ENCODE assay signal across 26 mouse cellular contexts in the genomic region with DNA sequence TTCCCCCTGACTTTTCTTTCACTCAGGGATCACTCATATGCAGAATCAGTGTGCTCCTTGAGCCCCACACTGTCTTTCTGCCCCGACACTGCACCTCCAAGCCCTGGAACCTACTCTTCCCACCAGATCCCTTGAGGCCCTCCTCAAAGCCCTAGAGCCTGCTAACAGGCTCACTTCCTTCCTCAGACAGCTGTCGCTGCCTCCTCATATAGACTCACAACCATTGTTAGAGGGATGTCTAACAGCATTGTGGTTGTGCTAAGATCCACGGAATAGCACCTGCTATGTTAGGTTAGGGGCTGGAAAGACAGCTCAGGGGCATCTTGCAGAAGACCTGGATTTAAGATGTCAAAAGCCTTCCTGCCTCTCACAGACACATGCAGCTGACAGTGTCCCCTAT. TPM values are rescaled to one million over a fixed set of nuclear protein-coding genes. Genes with fewer than 3 reads are reported as not detected.
DNase-seq lines count a peak whose midpoint lies in the region; ATAC-seq and TF ChIP-seq lines count a peak whose summit lies in the region.
"Had no signal": no experiment of that assay in that cellular context is flagged by ENCODE, and none has a peak within 500 bp of the region (broad histone marks: within the 10 kb centered on the region; RNA-seq: fewer than 3 reads in every experiment).

No protein-coding gene starts in this region.

- H3K9ac ChIP-seq in heart, embryonic 12.5 days, result no peak overlapping the region
- H3K9ac ChIP-seq in liver, embryonic 13.5 days, result 0 out of 2 replicates have a peak overlapping the region, but pooled peaks have one; percentile 26
- H3K9ac ChIP-seq in liver, postnatal 0 days (replicated peaks), result no peak overlapping the region
- no peak overlapping the region for H3K9ac ChIP-seq in midbrain, embryonic 11.5 days (ENCODE audit: low read length)
- H3K9ac ChIP-seq in midbrain, embryonic 16.5 days (ENCODE audit: low read depth, low read length), result no peak overlapping the region
- no peak overlapping the region for H3K9ac ChIP-seq in liver, embryonic 15.5 days
- H3K9ac ChIP-seq: embryonic facial prominence, embryonic 12.5 days; forebrain, embryonic 13.5 days; forebrain, embryonic 15.5 days had no signal

- DNase-seq in heart, embryonic 10.5 days (ENCODE audit: low spot score), result peak; percentile 66
- no peak for DNase-seq in liver, embryonic 13.5 days
- DNase-seq in liver, postnatal 0 days, result no peak
- DNase-seq in midbrain, embryonic 11.5 days (ENCODE audit: low spot score, missing footprints), result peak; percentile 47
- DNase-seq in ovary, adult 18-20 months (ENCODE audit: low spot score), result no peak
- DNase-seq: adrenal gland, adult 8-10 months; adrenal gland, postnatal 14 days; adrenal gland, postnatal 36 days; cerebellum, adult 11-12 months; cerebellum, adult 2 months; cerebellum, adult 9-10 months; cerebellum, postnatal 10 days; cerebellum, postnatal 25 days had no signal

- no peak for ATAC-seq in heart, embryonic 12.5 days (ENCODE audit: insufficient number of reproducible peaks, low FRiP score)
- ATAC-seq in liver, embryonic 13.5 days (ENCODE audit: low read depth), result no peak
- ATAC-seq in liver, postnatal 0 days, result no peak
- no peak for ATAC-seq in midbrain, embryonic 11.5 days (ENCODE audit: low FRiP score)
- ATAC-seq in midbrain, embryonic 16.5 days, result no peak
- ATAC-seq in liver, embryonic 15.5 days (ENCODE audit: insufficient read depth), result no peak
- ATAC-seq: activated CD4-positive, CD25-positive, alpha-beta regulatory T cell, adult 4 months; forebrain, embryonic 13.5 days; forebrain, embryonic 15.5 days; Patski had no signal

- no peaks in the 10 kb centered on the region for H3K36me3 ChIP-seq in heart, embryonic 10.5 days
- H3K36me3 ChIP-seq in heart, embryonic 12.5 days, result no peaks in the 10 kb centered on the region
- no peaks in the 10 kb centered on the region for H3K36me3 ChIP-seq in liver, embryonic 13.5 days
- no peaks in the 10 kb centered on the region for H3K36me3 ChIP-seq in liver, postnatal 0 days (replicated peaks; ENCODE audit: insufficient read depth, low read length)
- no peaks in the 10 kb centered on the region for H3K36me3 ChIP-seq in midbrain, embryonic 11.5 days (ENCODE audit: control insufficient read depth, insufficient read depth, low read length)
- no peaks in the 10 kb centered on the region for H3K36me3 ChIP-seq in midbrain, embryonic 16.5 days (ENCODE audit: control insufficient read depth, insufficient read depth, low read length)
- H3K36me3 ChIP-seq in liver, embryonic 15.5 days (replicated peaks), result no peaks in the 10 kb centered on the region
- H3K36me3 ChIP-seq: embryonic facial prominence, embryonic 10.5 days; embryonic facial prominence, embryonic 12.5 days; forebrain, embryonic 15.5 days; G1E had no signal

- no peak overlapping the region for H3K4me2 ChIP-seq in heart, embryonic 12.5 days
- no peak overlapping the region for H3K4me2 ChIP-seq in liver, embryonic 13.5 days
- H3K4me2 ChIP-seq in liver, postnatal 0 days (ENCODE audit: low read depth, low read length), result no peak overlapping the region
- H3K4me2 ChIP-seq in midbrain, embryonic 11.5 days, result no peak overlapping the region
- H3K4me2 ChIP-seq in midbrain, embryonic 16.5 days (ENCODE audit: low read length), result no peak overlapping the region
- H3K4me2 ChIP-seq in liver, embryonic 15.5 days, result no peak overlapping the region
- H3K4me2 ChIP-seq: embryonic facial prominence, embryonic 12.5 days; forebrain, embryonic 13.5 days; forebrain, embryonic 15.5 days had no signal

- H3K27ac ChIP-seq in heart, embryonic 10.5 days, result no peak overlapping the region
- no peak overlapping the region for H3K27ac ChIP-seq in heart, embryonic 12.5 days (ENCODE audit: poor library complexity, severe bottlenecking)
- H3K27ac ChIP-seq in liver, embryonic 13.5 days, result peak overlapping the region; percentile 99
- H3K27ac ChIP-seq in liver, postnatal 0 days (ENCODE audit: low read depth), result no peak overlapping the region
- no peak overlapping the region for H3K27ac ChIP-seq in midbrain, embryonic 11.5 days (ENCODE audit: low read depth, low read length)
- H3K27ac ChIP-seq in midbrain, embryonic 16.5 days (ENCODE audit: low read length), result no peak overlapping the region
- H3K27ac ChIP-seq in liver, embryonic 15.5 days (replicated peaks), result peak overlapping the region; percentile 69
- H3K27ac ChIP-seq: embryonic facial prominence, embryonic 10.5 days; embryonic facial prominence, embryonic 12.5 days; forebrain, embryonic 13.5 days; forebrain, embryonic 15.5 days had no signal

- WGBS in heart, embryonic 10.5 days, result 62% methylated on average over 3 of the region's 3 CpGs
- WGBS in heart, embryonic 12.5 days, result 67% methylated on average over 3 of the region's 3 CpGs
- 34% methylated on average over 3 of the region's 3 CpGs for WGBS in liver, embryonic 13.5 days (ENCODE audit: insufficient replicate concordance)
- 49% methylated on average over 3 of the region's 3 CpGs for WGBS in liver, postnatal 0 days (ENCODE audit: insufficient replicate concordance)
- 82% methylated on average over 3 of the region's 3 CpGs for WGBS in midbrain, embryonic 11.5 days
- WGBS in midbrain, embryonic 16.5 days, result 79% methylated on average over 3 of the region's 3 CpGs
- 49% methylated on average over 3 of the region's 3 CpGs for WGBS in liver, embryonic 15.5 days (ENCODE audit: insufficient replicate concordance)

- H3K4me1 ChIP-seq in heart, embryonic 10.5 days, result peaks cover 42% of the 10 kb centered on the region
- peaks cover 19% of the 10 kb centered on the region for H3K4me1 ChIP-seq in heart, embryonic 12.5 days (replicated peaks)
- peaks cover 71% of the 10 kb centered on the region for H3K4me1 ChIP-seq in liver, embryonic 13.5 days (replicated peaks)
- H3K4me1 ChIP-seq in liver, postnatal 0 days (ENCODE audit: insufficient read depth), result peaks cover 33% of the 10 kb centered on the region
- peaks cover 4% of the 10 kb centered on the region; the same call in 1 of the 2 replicates for H3K4me1 ChIP-seq in midbrain, embryonic 11.5 days (ENCODE audit: control insufficient read depth, insufficient read depth, low read length)
- H3K4me1 ChIP-seq in midbrain, embryonic 16.5 days (ENCODE audit: control insufficient read depth, insufficient read depth, low read length), result peaks cover 2% of the 10 kb centered on the region; the same call in 1 of the 2 replicates
- H3K4me1 ChIP-seq in liver, embryonic 15.5 days (replicated peaks), result peaks cover 72% of the 10 kb centered on the region
- H3K4me1 ChIP-seq: embryonic facial prominence, embryonic 12.5 days had no signal

- no peak for TF ChIP-seq EP300 in liver, postnatal 0 days (IDR thresholded peaks at IDR 0.05; ENCODE audit: low read depth)

- no peak overlapping the region for H3K4me3 ChIP-seq in heart, embryonic 10.5 days
- H3K4me3 ChIP-seq in heart, embryonic 12.5 days, result no peak overlapping the region
- no peak overlapping the region for H3K4me3 ChIP-seq in liver, embryonic 13.5 days (replicated peaks)
- H3K4me3 ChIP-seq in liver, postnatal 0 days (ENCODE audit: low read depth, low read length), result no peak overlapping the region
- no peak overlapping the region for H3K4me3 ChIP-seq in midbrain, embryonic 11.5 days (ENCODE audit: low read depth, low read length)
- no peak overlapping the region for H3K4me3 ChIP-seq in midbrain, embryonic 16.5 days (ENCODE audit: low read depth, low read length)
- no peak overlapping the region for H3K4me3 ChIP-seq in liver, embryonic 15.5 days (replicated peaks)
- H3K4me3 ChIP-seq: embryonic facial prominence, embryonic 10.5 days; embryonic facial prominence, embryonic 12.5 days; forebrain, embryonic 13.5 days; forebrain, embryonic 15.5 days had no signal

- no peaks in the 10 kb centered on the region for H3K27me3 ChIP-seq in heart, embryonic 10.5 days (ENCODE audit: insufficient read depth, poor library complexity, severe bottlenecking)
- H3K27me3 ChIP-seq in heart, embryonic 12.5 days (replicated peaks), result no peaks in the 10 kb centered on the region
- H3K27me3 ChIP-seq in liver, embryonic 13.5 days, result no peaks in the 10 kb centered on the region
- H3K27me3 ChIP-seq in liver, postnatal 0 days (ENCODE audit: insufficient read depth, low read length), result no peaks in the 10 kb centered on the region
- H3K27me3 ChIP-seq in midbrain, embryonic 11.5 days (ENCODE audit: control insufficient read depth, insufficient read depth, low read length), result no peaks in the 10 kb centered on the region
- no peaks in the 10 kb centered on the region for H3K27me3 ChIP-seq in midbrain, embryonic 16.5 days (ENCODE audit: control insufficient read depth, insufficient read depth, low read depth, low read length)
- no peaks in the 10 kb centered on the region for H3K27me3 ChIP-seq in liver, embryonic 15.5 days
- H3K27me3 ChIP-seq: embryonic facial prominence, embryonic 12.5 days; forebrain, embryonic 13.5 days; Patski had no signal

- no peak for TF ChIP-seq CTCF in liver, postnatal 0 days (IDR thresholded peaks at IDR 0.05; ENCODE audit: low read depth)

- H3K9me3 ChIP-seq in heart, embryonic 10.5 days, result no peaks in the 10 kb centered on the region
- H3K9me3 ChIP-seq in heart, embryonic 12.5 days (replicated peaks), result no peaks in the 10 kb centered on the region
- no peaks in the 10 kb centered on the region for H3K9me3 ChIP-seq in liver, embryonic 13.5 days (replicated peaks)
- no peaks in the 10 kb centered on the region for H3K9me3 ChIP-seq in liver, postnatal 0 days (ENCODE audit: low read length)
- no peaks in the 10 kb centered on the region for H3K9me3 ChIP-seq in midbrain, embryonic 11.5 days (ENCODE audit: control insufficient read depth, low read length)
- no peaks in the 10 kb centered on the region for H3K9me3 ChIP-seq in midbrain, embryonic 16.5 days (replicated peaks; ENCODE audit: control insufficient read depth, low read length, poor library complexity, severe bottlenecking)
- no peaks in the 10 kb centered on the region for H3K9me3 ChIP-seq in liver, embryonic 15.5 days (replicated peaks)
- H3K9me3 ChIP-seq: embryonic facial prominence, embryonic 10.5 days; embryonic facial prominence, embryonic 12.5 days; forebrain, embryonic 13.5 days; forebrain, embryonic 15.5 days; G1E had no signal

RNA-seq across cellular contexts. Expression of gene Erv3, which starts 37.1 kb away (rescaled TPM):
- not detected in 2 replicates for polyA plus RNA-seq in heart, embryonic 10.5 days (2016; fragmentation: Nextera tagmentation; extraction: Ambion mirVana)
- polyA plus RNA-seq in heart, embryonic 12.5 days (2016; fragmentation: Nextera tagmentation; extraction: Ambion mirVana), result not detected in 2 replicates
- not detected in 2 replicates for polyA plus RNA-seq in liver, embryonic 13.5 days (2015; fragmentation: Nextera tagmentation; extraction: Ambion mirVana)
- not detected in 2 replicates for polyA plus RNA-seq in liver, postnatal 0 days (2015; fragmentation: Nextera tagmentation; extraction: Ambion mirVana)
- not detected in 2 replicates for polyA plus RNA-seq in midbrain, embryonic 11.5 days (2014; fragmentation: Nextera tagmentation; extraction: Ambion mirVana)
- 0.06 TPM in 1 of 2 replicates, not detected in the other for polyA plus RNA-seq in midbrain, embryonic 16.5 days (2015; fragmentation: Nextera tagmentation; extraction: Ambion mirVana)
- not detected in 2 replicates for polyA plus RNA-seq in liver, embryonic 15.5 days (2015; fragmentation: Nextera tagmentation; extraction: Ambion mirVana)
- polyA plus RNA-seq: activated CD4-positive, CD25-positive, alpha-beta regulatory T cell, adult 4 months; C2C12; embryonic facial prominence, embryonic 10.5 days; embryonic facial prominence, embryonic 12.5 days; embryonic facial prominence, embryonic 14.5 days; forebrain, embryonic 11.5 days; forebrain, embryonic 13.5 days; forebrain, embryonic 15.5 days; Patski had no signal

Comparison
In these comparisons a context has a peak if more than half of its experiments do, and no peak if none do; other contexts are left out.
1. H3K27ac ChIP-seq: peak in liver, embryonic 13.5 days (single experiment) and liver, embryonic 15.5 days (single experiment); none in heart, embryonic 10.5 days (single experiment), heart, embryonic 12.5 days (single experiment), liver, postnatal 0 days (single experiment), midbrain, embryonic 11.5 days (single experiment) and midbrain, embryonic 16.5 days (single experiment).
2. DNase-seq: peak in heart, embryonic 10.5 days (single experiment) and midbrain, embryonic 11.5 days (single experiment); none in liver, embryonic 13.5 days (single experiment), liver, postnatal 0 days (single experiment) and ovary, adult 18-20 months (single experiment).